Mouse (Mus musculus) embryonic fibroblast, embryonic 13.5 days (primary cell): ENCODE results near the gene Meltf.

Source experiments
- CTCF ChIP-seq: IDR thresholded peaks from 2 replicates; pipeline ENCODE4 v1.5.1; 2011; ENCODE audit warnings: mild to moderate bottlenecking, control low read depth, low read length, moderate library complexity, borderline replicate concordance; ENCODE audit not compliant: insufficient read depth
- POLR2A ChIP-seq: IDR thresholded peaks from 2 replicates; pipeline ENCODE4 v1.6.1; 2011; ENCODE audit warnings: low read depth, mild to moderate bottlenecking, control low read depth, low read length, moderate library complexity

DNA sequence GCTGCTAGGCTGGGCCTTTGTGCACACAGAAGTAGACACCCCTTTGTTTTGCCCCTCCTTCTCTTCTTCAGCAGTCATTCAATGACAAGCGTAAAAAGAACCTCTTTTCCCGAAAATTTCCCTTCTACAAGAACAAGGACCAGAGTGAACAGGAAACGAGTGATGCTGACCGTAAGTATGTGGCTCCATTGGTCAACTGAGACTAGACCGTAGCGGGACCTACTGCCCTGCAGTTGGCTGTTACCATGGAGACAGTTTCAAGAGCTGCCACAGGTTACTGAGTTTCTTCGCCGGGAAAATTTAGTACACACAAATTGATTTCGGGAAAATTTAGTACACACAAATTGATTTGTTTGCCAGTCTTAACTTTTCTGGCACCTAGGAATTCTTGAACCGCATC, 31.8 kb upstream of the Meltf start:
- no peak for TF ChIP-seq CTCF
- TF ChIP-seq POLR2A: no peak
